Mouse (Mus musculus) embryonic facial prominence, embryonic 15.5 days (tissue): ENCODE data around the gene Mylk4. TPM values are rescaled to one million over a fixed set of nuclear protein-coding genes. Genes with fewer than 3 reads are reported as not detected.

Experiments
- ATAC-seq: fragments of 200-750 bp; cut with Nextera tagmentation; 2 replicates; pipeline ENCODE4 v1.8.0; 2017; ENCODE audit warnings: low read depth, moderate TSS enrichment; ENCODE audit not compliant: insufficient number of reproducible peaks, low FRiP score, low TSS enrichment
- H3K27ac ChIP-seq: fragments of 300-500 bp; sonication (generic); replicated peaks from 2 replicates; pipeline ENCODE4 v1.5.1; 2015; ENCODE audit warnings: mild to moderate bottlenecking, inconsistent platforms
- H3K27me3 ChIP-seq: fragments of 300-500 bp; sonication (generic); 2 replicates; pipeline ENCODE4 v1.6.1; 2015; ENCODE audit warnings: inconsistent platforms
- H3K36me3 ChIP-seq: fragments of 300-500 bp; sonication (generic); 2 replicates; pipeline ENCODE4 v1.6.1; 2015; ENCODE audit warnings: mild to moderate bottlenecking, inconsistent platforms
- H3K4me1 ChIP-seq: fragments of 300-500 bp; sonication (generic); 2 replicates; pipeline ENCODE4 v1.6.1; 2015; ENCODE audit warnings: inconsistent platforms
- H3K4me2 ChIP-seq: fragments of 300-500 bp; sonication (generic); replicated peaks from 2 replicates; pipeline ENCODE4 v1.6.1; 2015; ENCODE audit warnings: mild to moderate bottlenecking, inconsistent platforms
- H3K4me3 ChIP-seq: fragments of 300-500 bp; sonication (generic); replicated peaks from 2 replicates; pipeline ENCODE4 v1.5.1; 2015; ENCODE audit warnings: mild to moderate bottlenecking, inconsistent platforms
- H3K9ac ChIP-seq: fragments of 300-500 bp; sonication (generic); 2 replicates; pipeline ENCODE4 v1.6.1; 2015; ENCODE audit warnings: inconsistent platforms
- H3K9me3 ChIP-seq: fragments of 300-500 bp; sonication (generic); replicated peaks from 2 replicates; pipeline ENCODE4 v1.6.1; 2016; ENCODE audit warnings: inconsistent platforms
- WGBS: fragments of 180-500 bp; shearing (Covaris S2); methylation state at CpG from one replicate; pipeline ENCODE4 v1.1.7; 2015; 5-methylcytosine and 5-hydroxymethylcytosine counted together
- polyA plus RNA-seq: library from polyadenylated mRNA; unstranded; fragments of >200 nt; fragmentation: Nextera tagmentation; extraction: Ambion mirVana; gene quantifications from 2 replicates; pipeline ENCODE4 v1.2.1, GENCODE M21; 2015

Mylk4 gene
- polyA plus RNA-seq, 1 experiment from 2014 or later: 7.6 TPM

DNA sequence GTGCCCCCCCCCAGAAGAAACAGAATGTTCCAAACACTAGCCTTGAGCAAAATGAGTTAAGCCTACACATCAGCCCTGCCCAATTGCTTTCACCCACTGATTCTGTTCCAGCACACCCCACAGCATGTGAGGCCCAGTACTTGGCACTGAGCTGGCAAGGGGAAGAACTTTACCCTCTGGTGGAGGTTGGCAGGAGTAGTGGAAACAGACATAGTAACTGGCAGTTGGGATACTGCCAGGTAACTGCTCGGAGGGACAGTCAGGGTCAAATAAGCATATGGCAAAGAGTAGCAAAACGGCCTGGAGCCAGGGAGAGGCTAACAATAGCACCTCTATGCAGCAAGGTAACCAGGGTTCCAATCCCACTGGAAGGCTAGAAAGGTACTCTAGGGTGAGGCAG, 10.9 kb upstream of the Mylk4 start:
- Histone ChIP-seq H3K9ac (no peak overlapping the region), H3K27ac (no peak overlapping the region), H3K4me3 (no peak overlapping the region), H3K4me1 (no peaks in the 10 kb centered on the region), H3K27me3 (no peaks in the 10 kb centered on the region), H3K4me2 (no peak overlapping the region), H3K9me3 (no peaks in the 10 kb centered on the region), H3K36me3 (no peaks in the 10 kb centered on the region)
- 45% methylated on average over 2 of the region's 2 CpGs for WGBS
- ATAC-seq: peak; percentile 67

- no peak overlapping the region for H3K4me3 ChIP-seq
- H3K27me3 ChIP-seq: no peaks in the 10 kb centered on the region
- no peaks in the 10 kb centered on the region for H3K36me3 ChIP-seq
- no peak overlapping the region for H3K9ac ChIP-seq
- no peaks in the 10 kb centered on the region for H3K4me1 ChIP-seq
- H3K9me3 ChIP-seq: no peaks in the 10 kb centered on the region
- ATAC-seq: no peak
- no peak overlapping the region for H3K4me2 ChIP-seq
- 71% methylated on average over 4 of the region's 4 CpGs for WGBS
- no peak overlapping the region for H3K27ac ChIP-seq
Measured at GRCm38 (mm10) chr13:32789781-32790180, 6.0 kb upstream of the Mylk4 start.

DNA sequence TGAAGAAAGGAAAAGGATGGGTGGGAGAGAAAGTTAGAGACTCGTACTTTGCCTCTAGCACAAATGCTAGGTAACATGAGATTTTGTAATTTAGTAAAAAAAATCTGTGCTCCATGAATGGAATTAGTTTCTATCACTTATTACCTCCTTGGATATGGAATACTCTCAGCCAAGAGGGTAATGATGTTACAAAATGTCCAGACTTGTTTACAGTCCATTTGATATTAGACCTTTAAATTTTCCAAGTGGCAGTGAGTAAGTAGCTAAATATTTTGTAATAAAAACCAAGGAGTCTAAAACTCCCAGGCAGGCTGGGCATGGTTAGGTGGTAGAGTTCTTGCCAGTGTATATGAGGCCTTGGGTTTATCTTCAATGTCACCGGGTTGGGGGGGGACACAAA, 3.8 kb upstream of the Mylk4 start:
- no peak overlapping the region for H3K9ac ChIP-seq
- no peaks in the 10 kb centered on the region for H3K27me3 ChIP-seq
- WGBS: 60% methylated on average over 2 of the region's 2 CpGs
- no peaks in the 10 kb centered on the region for H3K36me3 ChIP-seq
- no peaks in the 10 kb centered on the region for H3K4me1 ChIP-seq
- no peak overlapping the region for H3K4me3 ChIP-seq
- H3K4me2 ChIP-seq: no peak overlapping the region
- no peak for ATAC-seq
- H3K27ac ChIP-seq: no peak overlapping the region
- no peaks in the 10 kb centered on the region for H3K9me3 ChIP-seq

- H3K4me2 ChIP-seq: no peak overlapping the region
- no peaks in the 10 kb centered on the region for H3K4me1 ChIP-seq
- H3K9me3 ChIP-seq: no peaks in the 10 kb centered on the region
- H3K4me3 ChIP-seq: no peak overlapping the region
- H3K27me3 ChIP-seq: no peaks in the 10 kb centered on the region
- H3K27ac ChIP-seq: no peak overlapping the region
- H3K36me3 ChIP-seq: no peaks in the 10 kb centered on the region
- no peak overlapping the region for H3K9ac ChIP-seq
- no peak for ATAC-seq
- 50% methylated on average over 5 of the region's 5 CpGs for WGBS
Measured at GRCm38 (mm10) chr13:32783055-32783454, 699 bp downstream of the Mylk4 start.

GRCm38 (mm10) chr13:32778861-32779260, 4.9 kb downstream of the Mylk4 start:
- no peak for ATAC-seq
- 64% methylated on average over 3 of the region's 3 CpGs for WGBS
- H3K36me3 ChIP-seq: no peaks in the 10 kb centered on the region
- no peak overlapping the region for H3K4me2 ChIP-seq
- H3K27me3 ChIP-seq: no peaks in the 10 kb centered on the region
- no peaks in the 10 kb centered on the region for H3K9me3 ChIP-seq
- no peak overlapping the region for H3K9ac ChIP-seq
- no peak overlapping the region for H3K4me3 ChIP-seq
- H3K4me1 ChIP-seq: peaks cover 6% of the 10 kb centered on the region; the same call in 1 of the 2 replicates
- no peak overlapping the region for H3K27ac ChIP-seq

GRCm38 (mm10) chr13:32776350-32776749, 7.4 kb downstream of the Mylk4 start:
- Histone ChIP-seq H3K9ac (no peak overlapping the region), H3K27me3 (no peaks in the 10 kb centered on the region), H3K36me3 (no peaks in the 10 kb centered on the region), H3K4me2 (no peak overlapping the region), H3K4me1 (peaks cover 6% of the 10 kb centered on the region; the same call in 1 of the 2 replicates), H3K4me3 (no peak overlapping the region), H3K9me3 (no peaks in the 10 kb centered on the region), H3K27ac (no peak overlapping the region)
- ATAC-seq: 0 out of 2 replicates have a peak, but pooled peaks have one; percentile 43
- WGBS: 45% methylated on average over 10 of the region's 10 CpGs

- WGBS: 76% methylated on average over 9 of the region's 9 CpGs
Measured at GRCm38 (mm10) chr13:32775889-32776288, 7.9 kb downstream of the Mylk4 start.

DNA sequence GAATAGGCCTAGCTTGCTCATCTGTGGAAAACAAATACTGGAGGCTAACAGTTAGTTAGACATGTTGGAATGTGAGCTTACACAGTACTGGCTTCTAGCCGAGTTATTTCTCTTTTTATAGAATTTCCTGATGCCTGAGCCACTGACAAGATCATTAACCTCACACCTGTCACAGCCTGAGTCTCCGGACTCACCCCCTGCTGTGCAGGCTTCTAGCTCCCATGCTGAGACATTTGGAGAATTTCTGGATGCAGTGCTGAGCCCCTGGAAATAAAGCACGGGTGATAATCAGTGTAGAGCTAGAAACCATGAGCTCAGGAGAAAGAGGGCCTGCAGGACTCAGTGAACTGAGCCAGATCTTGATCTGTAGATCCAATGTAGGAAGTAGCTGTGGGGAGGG, 13.8 kb downstream of the Mylk4 start:
- peak; percentile 39; the same call in 1 of the 2 replicates for ATAC-seq
- no peaks in the 10 kb centered on the region for H3K9me3 ChIP-seq
- no peaks in the 10 kb centered on the region for H3K36me3 ChIP-seq
- H3K4me1 ChIP-seq: no peaks in the 10 kb centered on the region
- no peak overlapping the region for H3K9ac ChIP-seq
- H3K27me3 ChIP-seq: no peaks in the 10 kb centered on the region
- H3K4me3 ChIP-seq: no peak overlapping the region
- WGBS: 19% methylated on average over 3 of the region's 3 CpGs
- H3K4me2 ChIP-seq: no peak overlapping the region
- H3K27ac ChIP-seq: no peak overlapping the region

More at GRCm38 (mm10) chr13:32775889-32776288, 7.9 kb downstream of the Mylk4 start:
- no peak overlapping the region for H3K4me2 ChIP-seq
- H3K4me3 ChIP-seq: 0 out of 2 replicates have a peak overlapping the region, but pooled peaks have one; percentile 0
- no peak for ATAC-seq
- no peaks in the 10 kb centered on the region for H3K9me3 ChIP-seq
- no peaks in the 10 kb centered on the region for H3K36me3 ChIP-seq
- H3K27me3 ChIP-seq: no peaks in the 10 kb centered on the region
- H3K9ac ChIP-seq: no peak overlapping the region
- H3K4me1 ChIP-seq: peaks cover 6% of the 10 kb centered on the region; the same call in 1 of the 2 replicates
- no peak overlapping the region; the same call in 1 of the 2 replicates for H3K27ac ChIP-seq

DNA sequence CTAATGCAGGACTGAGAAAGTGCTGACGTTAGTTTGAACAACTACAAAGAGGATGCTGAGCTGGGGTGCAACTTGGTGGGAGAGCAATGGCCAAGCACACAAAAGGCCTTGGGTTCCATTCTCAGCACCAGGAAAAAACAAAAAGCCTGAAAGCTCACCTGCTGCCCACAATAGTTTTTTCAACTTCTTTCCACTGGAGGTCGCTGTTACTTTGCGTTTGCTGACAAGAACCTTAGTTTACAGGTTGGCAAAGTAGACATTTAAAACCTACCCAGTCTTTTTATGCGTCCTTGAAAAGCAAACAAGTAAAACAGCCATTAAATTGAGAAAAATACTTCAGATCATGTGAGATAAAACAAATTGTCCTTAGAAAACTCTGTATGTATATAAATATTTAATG, 15.7 kb downstream of the Mylk4 start:
- 11% methylated on average over 4 of the region's 4 CpGs for WGBS
- no peaks in the 10 kb centered on the region for H3K4me1 ChIP-seq
- no peaks in the 10 kb centered on the region for H3K9me3 ChIP-seq
- H3K4me3 ChIP-seq: no peak overlapping the region
- no peaks in the 10 kb centered on the region for H3K36me3 ChIP-seq
- no peak overlapping the region for H3K9ac ChIP-seq
- ATAC-seq: no peak
- H3K27me3 ChIP-seq: no peaks in the 10 kb centered on the region
- no peak overlapping the region for H3K4me2 ChIP-seq
- no peak overlapping the region for H3K27ac ChIP-seq

GRCm38 (mm10) chr13:32764448-32764847, 19.3 kb downstream of the Mylk4 start:
- ATAC-seq: peak; percentile 43
- Histone ChIP-seq H3K4me2 (no peak overlapping the region), H3K36me3 (no peaks in the 10 kb centered on the region), H3K27me3 (no peaks in the 10 kb centered on the region), H3K4me1 (no peaks in the 10 kb centered on the region), H3K4me3 (no peak overlapping the region), H3K9ac (no peak overlapping the region), H3K27ac (no peak overlapping the region), H3K9me3 (no peaks in the 10 kb centered on the region)
- WGBS: 37% methylated on average over 7 of the region's 7 CpGs

DNA sequence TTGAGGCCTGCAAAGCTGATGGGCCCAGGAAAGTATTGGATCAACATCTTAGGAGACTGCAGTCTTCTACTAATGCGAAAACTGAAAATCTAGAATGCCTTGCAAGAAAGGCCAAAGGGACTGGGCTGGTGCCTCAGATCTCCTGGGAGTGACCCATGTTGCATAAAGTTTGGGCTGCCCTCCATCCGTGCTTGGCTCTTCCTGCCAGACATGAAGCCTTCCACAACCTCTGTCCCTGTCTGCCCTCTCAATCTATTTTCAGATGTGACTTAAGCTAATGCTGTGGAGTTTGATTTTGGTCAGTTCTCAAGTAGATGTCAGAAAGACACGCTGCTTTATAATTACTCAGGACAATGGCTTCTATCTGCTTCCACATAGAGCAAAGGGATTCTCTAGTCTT, 20.6 kb downstream of the Mylk4 start:
- Histone ChIP-seq H3K4me1 (no peaks in the 10 kb centered on the region), H3K9ac (no peak overlapping the region), H3K9me3 (no peaks in the 10 kb centered on the region), H3K4me3 (no peak overlapping the region), H3K4me2 (no peak overlapping the region), H3K27ac (no peak overlapping the region), H3K27me3 (no peaks in the 10 kb centered on the region), H3K36me3 (no peaks in the 10 kb centered on the region)
- WGBS: 75% methylated on average over 3 of the region's 3 CpGs
- ATAC-seq: no peak

GRCm38 (mm10) chr13:32760795-32761194, 23.0 kb downstream of the Mylk4 start:
- Histone ChIP-seq H3K4me2 (no peak overlapping the region), H3K9ac (no peak overlapping the region), H3K4me1 (no peaks in the 10 kb centered on the region), H3K27me3 (no peaks in the 10 kb centered on the region), H3K4me3 (no peak overlapping the region), H3K9me3 (no peaks in the 10 kb centered on the region), H3K27ac (no peak overlapping the region), H3K36me3 (no peaks in the 10 kb centered on the region)
- 73% methylated on average over 2 of the region's 2 CpGs for WGBS
- ATAC-seq: no peak
